Mouse (Mus musculus) embryonic fibroblast, embryonic 13.5 days (primary cell): ENCODE measurements around the gene Ffar3.

Source experiments
- CTCF ChIP-seq: IDR thresholded peaks from 2 replicates; pipeline ENCODE4 v1.5.1; 2011; ENCODE audit warnings: mild to moderate bottlenecking, control low read depth, low read length, moderate library complexity, borderline replicate concordance; ENCODE audit not compliant: insufficient read depth
- POLR2A ChIP-seq: IDR thresholded peaks from 2 replicates; pipeline ENCODE4 v1.6.1; 2011; ENCODE audit warnings: low read depth, mild to moderate bottlenecking, control low read depth, low read length, moderate library complexity

DNA sequence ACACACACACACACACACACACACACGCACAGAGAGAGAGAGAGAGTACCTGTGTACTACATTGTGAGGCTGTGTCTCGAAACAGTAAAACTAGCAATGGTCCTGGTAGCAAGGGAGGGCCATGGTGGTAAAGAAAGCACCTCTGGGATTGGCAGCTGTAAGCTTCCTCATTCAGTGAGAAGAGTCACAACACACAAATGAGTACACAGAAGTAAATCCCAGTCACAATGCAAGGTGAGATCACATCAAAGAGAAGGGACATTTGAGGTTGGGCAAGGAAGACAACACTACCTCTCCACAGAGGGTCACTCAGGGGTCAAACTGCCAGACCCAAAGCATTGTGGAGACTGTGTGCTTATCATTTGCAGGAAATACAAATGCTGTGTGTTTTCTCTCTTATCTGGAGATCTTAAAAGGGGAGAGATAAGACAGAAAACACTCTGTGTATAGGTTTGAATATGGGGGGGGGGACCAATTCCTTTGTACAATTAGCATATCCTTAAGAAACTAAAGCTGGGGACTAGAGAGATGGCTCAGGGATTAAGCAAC lies 9.4 kb downstream of the Ffar3 start:
- TF ChIP-seq POLR2A (no peak), CTCF (no peak)
